Mouse (Mus musculus): ENCODE results near the gene Clec10a. TPM values are rescaled to one million over a fixed set of nuclear protein-coding genes. Genes with fewer than 3 reads are reported as not detected.
"Not testable (repeated sequence)": the region's sequence is repeated elsewhere in the genome, so short reads cannot be mapped to it uniquely, and the experiment has no call there.

Clec10a gene
- total and polyA plus RNA-seq, 3 experiments = 8.4 to 10.8 TPM; not detected in 1

DNA sequence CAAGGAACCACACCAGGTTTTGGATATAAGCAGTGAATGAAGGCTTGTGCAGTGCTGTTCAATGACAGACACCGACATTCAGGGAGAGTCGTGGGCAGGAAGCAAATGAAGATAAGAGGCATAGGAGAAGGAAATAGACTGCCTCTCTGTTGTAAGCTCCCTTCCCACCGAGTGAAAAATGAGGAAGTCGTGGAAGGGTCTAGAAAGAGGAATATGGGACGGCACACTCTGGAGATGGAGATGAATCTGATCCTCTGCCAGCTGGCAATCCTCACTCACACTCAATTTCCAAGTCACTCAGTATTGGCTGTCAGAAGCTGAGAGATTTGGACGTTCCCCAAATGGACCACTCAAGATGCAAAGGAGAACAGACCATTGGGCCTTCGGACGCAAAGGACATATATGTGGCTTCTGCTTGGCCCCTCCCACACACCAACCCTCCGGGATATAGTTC lies 26.0 kb upstream of the Clec10a start, which contains the start of gene Mgl2:
Mgl2 (plus strand) TSS at position 404 of the 454 bp plus-strand sequence.
- Histone ChIP-seq H3K36me3 (ENCODE audit: control insufficient read depth in 1 of 2, insufficient read depth in 2 of 2, low read length in 2 of 2) (peaks cover 0 to 6% of the 10 kb centered on the region in 2 experiments; a peak in 1 of 4 replicates), H3K4me3 (ENCODE audit: control insufficient read depth in 1 of 2, insufficient read depth in 1 of 2, low read depth in 2 of 2, low read length in 2 of 2) (no peak within 1 kb of the TSS), H3K4me1 (ENCODE audit: control insufficient read depth in 1 of 2, insufficient read depth in 2 of 2, low read length in 2 of 2) (peaks cover 0 to 9% of the 10 kb centered on the region in 2 experiments; a peak in 1 of 4 replicates), H3K9ac (ENCODE audit: control insufficient read depth, low read depth, low read length, poor library complexity, severe bottlenecking) (no peak within 1 kb of the TSS), H3K9me3 (replicated peaks; ENCODE audit: insufficient read depth, low read length) (no peaks in the 10 kb centered on the region), H3K79me2 (ENCODE audit: control insufficient read depth, insufficient read depth, low read length, poor library complexity) (no peaks in the 10 kb centered on the region), H3K27me3 (ENCODE audit: control insufficient read depth in 1 of 2, insufficient read depth in 2 of 2, low read length in 2 of 2) (peaks cover 0 to 2% of the 10 kb centered on the region in 2 experiments; a peak in 1 of 4 replicates), H3K27ac (ENCODE audit: control insufficient read depth, low read depth, low read length) (no peak within 1 kb of the TSS)
- peak; percentile 63 for TF ChIP-seq GATA1 (IDR thresholded peaks at IDR 0.05; ENCODE audit: low read depth, low read length)
- peak in 1 of 2 experiments; percentile 60; a peak in 2 of 4 replicates for TF ChIP-seq EP300 (IDR thresholded peaks at IDR 0.05; ENCODE audit: low read depth in 1 of 2, low read length in 2 of 2)
- TF ChIP-seq RCOR1 (IDR thresholded peaks at IDR 0.05; ENCODE audit: low read depth, low read length) = peak; percentile 43; the same call in 1 of the 2 replicates
- TF ChIP-seq CTCF (IDR thresholded peaks at IDR 0.05 in 2 of 3, conservative IDR thresholded peaks at IDR 0.05 in 1 of 3; ENCODE audit: control insufficient read depth in 1 of 3, insufficient read depth in 1 of 3, low read depth in 2 of 3, low read length in 3 of 3, poor library complexity in 1 of 3, severe bottlenecking in 1 of 3) = no peak
- DNase-seq (ENCODE audit: low read depth, low spot score) = peak; percentile 54

DNA sequence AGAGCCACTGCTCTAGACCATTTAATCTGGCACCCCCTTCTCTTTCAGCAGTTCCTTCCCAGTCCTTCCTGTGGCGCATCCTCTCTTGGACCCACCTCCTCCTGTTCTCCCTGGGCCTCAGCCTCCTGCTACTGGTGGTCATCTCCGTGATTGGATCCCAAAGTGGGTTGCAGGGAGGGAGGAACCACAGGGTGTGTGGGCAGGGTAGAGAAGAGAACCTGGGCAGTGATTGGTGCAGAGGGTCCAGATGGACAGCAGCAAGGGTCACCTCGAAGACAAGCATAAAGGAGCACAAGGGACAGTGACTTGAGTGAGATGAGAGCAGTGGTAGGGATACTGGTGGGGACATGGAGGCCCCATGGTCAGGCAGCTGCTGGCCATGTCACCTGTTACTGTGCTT lies 21.0 kb upstream of the Clec10a start:
- H3K9ac ChIP-seq (ENCODE audit: control insufficient read depth, low read depth, low read length, poor library complexity, severe bottlenecking); H3K4me1 ChIP-seq (ENCODE audit: control insufficient read depth in 1 of 2, insufficient read depth in 2 of 2, low read length in 2 of 2); H3K27ac ChIP-seq (ENCODE audit: control insufficient read depth, low read depth, low read length); H3K9me3 ChIP-seq (replicated peaks; ENCODE audit: insufficient read depth, low read length); H3K79me2 ChIP-seq (ENCODE audit: control insufficient read depth, insufficient read depth, low read length, poor library complexity); H3K4me3 ChIP-seq (ENCODE audit: control insufficient read depth in 1 of 2, insufficient read depth in 1 of 2, low read depth in 2 of 2, low read length in 2 of 2); H3K36me3 ChIP-seq (ENCODE audit: control insufficient read depth in 1 of 2, insufficient read depth in 2 of 2, low read length in 2 of 2); H3K27me3 ChIP-seq (ENCODE audit: control insufficient read depth in 1 of 2, insufficient read depth in 2 of 2, low read length in 2 of 2); DNase-seq (ENCODE audit: low read depth, low spot score): not testable (repeated sequence)

DNA sequence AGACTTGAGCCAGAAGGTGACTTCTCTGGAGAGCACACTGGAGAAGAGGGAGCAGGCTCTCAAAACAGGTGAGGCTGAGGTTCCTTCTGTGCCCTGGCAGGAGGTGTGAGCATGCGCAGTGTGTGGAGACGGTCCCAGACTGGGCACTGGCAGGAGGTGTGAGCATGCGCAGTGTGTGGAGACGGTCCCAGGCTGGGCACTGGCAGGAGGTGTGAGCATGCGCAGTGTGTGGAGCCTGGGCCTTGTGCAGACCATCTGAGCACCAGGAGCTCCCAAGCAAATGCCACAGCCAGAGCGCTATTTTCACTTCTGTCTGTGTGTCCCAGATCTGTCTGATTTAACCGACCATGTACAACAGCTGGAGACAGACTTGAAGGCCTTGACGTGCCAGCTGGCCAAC lies 20.1 kb upstream of the Clec10a start:
- not testable (repeated sequence) for H3K27me3 ChIP-seq (ENCODE audit: control insufficient read depth in 1 of 2, insufficient read depth in 2 of 2, low read length in 2 of 2); DNase-seq (ENCODE audit: low read depth, low spot score); H3K27ac ChIP-seq (ENCODE audit: control insufficient read depth, low read depth, low read length); H3K9ac ChIP-seq (ENCODE audit: control insufficient read depth, low read depth, low read length, poor library complexity, severe bottlenecking); H3K36me3 ChIP-seq (ENCODE audit: control insufficient read depth in 1 of 2, insufficient read depth in 2 of 2, low read length in 2 of 2); H3K4me3 ChIP-seq (ENCODE audit: control insufficient read depth in 1 of 2, insufficient read depth in 1 of 2, low read depth in 2 of 2, low read length in 2 of 2); H3K79me2 ChIP-seq (ENCODE audit: control insufficient read depth, insufficient read depth, low read length, poor library complexity); H3K4me1 ChIP-seq (ENCODE audit: control insufficient read depth in 1 of 2, insufficient read depth in 2 of 2, low read length in 2 of 2); H3K9me3 ChIP-seq (replicated peaks; ENCODE audit: insufficient read depth, low read length)

DNA sequence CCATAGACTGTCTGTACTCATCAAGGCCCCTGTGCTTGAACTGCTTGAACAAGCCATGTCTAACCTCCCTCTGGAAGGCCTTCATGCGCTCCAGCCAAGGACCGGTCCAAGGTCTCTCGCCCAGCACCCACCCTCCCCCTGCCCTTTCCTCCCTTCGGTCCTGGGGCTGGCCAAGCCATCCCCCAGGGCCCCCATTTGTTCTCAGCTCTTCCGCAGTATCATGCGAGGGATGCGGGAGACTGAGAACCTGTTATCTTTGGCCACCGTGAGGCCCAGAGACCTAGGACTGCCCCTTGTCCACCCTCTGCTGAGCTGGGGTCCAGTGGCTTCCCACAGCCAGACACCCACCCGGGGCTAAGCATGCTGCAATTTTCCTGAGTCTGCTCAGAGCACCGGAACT lies 16.8 kb upstream of the Clec10a start:
- Histone ChIP-seq H3K36me3 (ENCODE audit: control insufficient read depth in 1 of 2, insufficient read depth in 2 of 2, low read length in 2 of 2) (no peaks in the 10 kb centered on the region), H3K9me3 (replicated peaks; ENCODE audit: insufficient read depth, low read length) (no peaks in the 10 kb centered on the region), H3K4me1 (ENCODE audit: control insufficient read depth in 1 of 2, insufficient read depth in 2 of 2, low read length in 2 of 2) (no peaks in the 10 kb centered on the region), H3K27me3 (ENCODE audit: control insufficient read depth in 1 of 2, insufficient read depth in 2 of 2, low read length in 2 of 2) (peaks cover 0 to 1% of the 10 kb centered on the region in 2 experiments; a peak in 2 of 4 replicates), H3K27ac (ENCODE audit: control insufficient read depth, low read depth, low read length) (no peak overlapping the region), H3K4me3 (ENCODE audit: control insufficient read depth in 1 of 2, insufficient read depth in 1 of 2, low read depth in 2 of 2, low read length in 2 of 2) (no peak overlapping the region), H3K9ac (ENCODE audit: control insufficient read depth, low read depth, low read length, poor library complexity, severe bottlenecking) (no peak overlapping the region), H3K79me2 (ENCODE audit: control insufficient read depth, insufficient read depth, low read length, poor library complexity) (no peaks in the 10 kb centered on the region)
- DNase-seq (ENCODE audit: low read depth, low spot score) = no peak
- TF ChIP-seq CHD2 (IDR thresholded peaks at IDR 0.05; ENCODE audit: low read length) = no peak
- TF ChIP-seq CTCF (IDR thresholded peaks at IDR 0.05 in 2 of 3, conservative IDR thresholded peaks at IDR 0.05 in 1 of 3; ENCODE audit: control insufficient read depth in 1 of 3, insufficient read depth in 1 of 3, low read depth in 2 of 3, low read length in 3 of 3, poor library complexity in 1 of 3, severe bottlenecking in 1 of 3) = no peak
- no peak for TF ChIP-seq USF1 (IDR thresholded peaks at IDR 0.05; ENCODE audit: low read depth, low read length)
- TF ChIP-seq NRF1 (IDR thresholded peaks at IDR 0.05; ENCODE audit: insufficient read depth, low read depth, low read length, poor library complexity, severe bottlenecking) = no peak
- TF ChIP-seq JUND (IDR thresholded peaks at IDR 0.05; ENCODE audit: low read depth, low read length) = no peak
- TF ChIP-seq SIN3A (IDR thresholded peaks at IDR 0.05; ENCODE audit: low read length) = no peak
- TF ChIP-seq TAL1 (IDR thresholded peaks at IDR 0.05; ENCODE audit: low read length) = no peak
- TF ChIP-seq MAZ (IDR thresholded peaks at IDR 0.05; ENCODE audit: low read depth, low read length) = no peak
- TF ChIP-seq CHD1 (IDR thresholded peaks at IDR 0.05; ENCODE audit: low read depth, low read length) = no peak
- no peak for TF ChIP-seq USF2 (IDR thresholded peaks at IDR 0.05; ENCODE audit: borderline replicate concordance in 1 of 2, insufficient read depth in 1 of 2, low read depth in 1 of 2, low read length in 2 of 2)
- no peak for TF ChIP-seq UBTF (IDR thresholded peaks at IDR 0.05; ENCODE audit: borderline replicate concordance, insufficient read depth, low read depth, low read length)
- TF ChIP-seq ZNF384 (IDR thresholded peaks at IDR 0.05; ENCODE audit: low read depth, low read length) = no peak
- TF ChIP-seq KAT2A (conservative IDR thresholded peaks at IDR 0.05; ENCODE audit: low read depth, low read length) = no peak
- no peak for TF ChIP-seq MEF2A (IDR thresholded peaks at IDR 0.05; ENCODE audit: extremely low read depth, insufficient replicate concordance, low read depth, low read length, poor library complexity, severe bottlenecking)
- TF ChIP-seq NELFE (IDR thresholded peaks at IDR 0.05; ENCODE audit: low read depth, low read length) = no peak
- TF ChIP-seq ZC3H11A (IDR thresholded peaks at IDR 0.05; ENCODE audit: low read depth, low read length) = no peak

Measured in MEL (cell line).